Mouse (Mus musculus) bone marrow macrophage, adult 2 months (primary cell): ENCODE results near the gene Tbl1x. TPM values are rescaled to one million over a fixed set of nuclear protein-coding genes. Genes with fewer than 3 reads are reported as not detected.

ENCODE experiments used
- H3K27ac ChIP-seq: 2 replicates; pipeline ENCODE4 v1.5.1; 2012; ENCODE audit warnings: low read depth, low read length; ENCODE audit not compliant: insufficient read depth
- H3K4me1 ChIP-seq: 2 replicates; pipeline ENCODE4 v1.6.1; 2012; ENCODE audit warnings: low read length; ENCODE audit not compliant: control insufficient read depth, insufficient read depth
- H3K4me3 ChIP-seq: 2 replicates; pipeline ENCODE4 v1.5.1; 2012; ENCODE audit warnings: mild to moderate bottlenecking, low read length, moderate library complexity; ENCODE audit not compliant: insufficient read depth
- CTCF ChIP-seq: IDR thresholded peaks from 2 replicates; pipeline ENCODE4 v1.5.1; 2012; ENCODE audit warnings: low read depth, mild to moderate bottlenecking, low read length, moderate library complexity
- POLR2A ChIP-seq: IDR thresholded peaks from 2 replicates; pipeline ENCODE4 v1.6.1; 2012; ENCODE audit warnings: mild to moderate bottlenecking, low read depth, low read length, borderline replicate concordance
- polyA plus RNA-seq: library from polyadenylated mRNA; stranded (reverse); fragments of >200 nt; gene quantifications from 2 replicates; pipeline ENCODE4 v1.2.4, GENCODE M21; 2012; ENCODE audit not compliant: missing spikeins, insufficient read depth, insufficient read length

Tbl1x gene
- polyA plus RNA-seq, 1 experiment: 43.8 TPM

GRCm38 (mm10) chrX:77636499-77636898 is 125.7 kb downstream of the Tbl1x start:
- TF ChIP-seq POLR2A (no peak), CTCF (no peak)
- Histone ChIP-seq H3K27ac (no peak overlapping the region), H3K4me1 (peaks cover 4% of the 10 kb centered on the region; the same call in 1 of the 2 replicates), H3K4me3 (no peak overlapping the region)

- Histone ChIP-seq H3K4me3 (no peak overlapping the region), H3K4me1 (no peaks in the 10 kb centered on the region), H3K27ac (no peak overlapping the region)
- TF ChIP-seq POLR2A (no peak), CTCF (no peak)
These were observed 127.3 kb downstream of the Tbl1x start for GRCm38 (mm10) chrX:77638076-77638475.

- H3K4me3 ChIP-seq: no peak overlapping the region
- no peaks in the 10 kb centered on the region for H3K4me1 ChIP-seq
- TF ChIP-seq CTCF (no peak), POLR2A (no peak)
- H3K27ac ChIP-seq: no peak overlapping the region
These were observed 129.5 kb downstream of the Tbl1x start for GRCm38 (mm10) chrX:77640301-77640700.

GRCm38 (mm10) chrX:77646164-77646563 is 135.4 kb downstream of the Tbl1x start:
- H3K27ac ChIP-seq: no peak overlapping the region
- H3K4me3 ChIP-seq: no peak overlapping the region
- TF ChIP-seq POLR2A: no peak
- no peaks in the 10 kb centered on the region for H3K4me1 ChIP-seq

DNA sequence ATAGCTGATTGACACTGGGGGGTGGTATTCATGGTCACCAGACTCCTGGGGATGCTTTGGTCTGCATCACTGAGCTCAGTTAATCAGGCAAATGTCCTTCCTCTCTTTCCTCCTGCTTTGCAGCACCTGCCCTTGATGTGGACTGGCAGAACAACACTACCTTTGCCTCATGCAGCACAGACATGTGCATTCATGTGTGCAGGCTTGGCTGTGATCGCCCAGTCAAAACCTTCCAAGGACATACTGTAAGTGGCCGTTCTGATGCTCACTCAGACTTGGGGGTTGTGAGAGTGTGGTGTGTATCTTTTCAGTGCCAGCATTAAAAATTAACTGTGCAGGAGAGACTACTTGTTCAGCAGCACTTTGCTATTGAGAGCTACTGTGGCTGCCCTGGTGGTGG is 139.4 kb downstream of the Tbl1x start:
- Histone ChIP-seq H3K27ac (no peak overlapping the region), H3K4me1 (no peaks in the 10 kb centered on the region), H3K4me3 (no peak overlapping the region)
- TF ChIP-seq CTCF (no peak), POLR2A (no peak)

DNA sequence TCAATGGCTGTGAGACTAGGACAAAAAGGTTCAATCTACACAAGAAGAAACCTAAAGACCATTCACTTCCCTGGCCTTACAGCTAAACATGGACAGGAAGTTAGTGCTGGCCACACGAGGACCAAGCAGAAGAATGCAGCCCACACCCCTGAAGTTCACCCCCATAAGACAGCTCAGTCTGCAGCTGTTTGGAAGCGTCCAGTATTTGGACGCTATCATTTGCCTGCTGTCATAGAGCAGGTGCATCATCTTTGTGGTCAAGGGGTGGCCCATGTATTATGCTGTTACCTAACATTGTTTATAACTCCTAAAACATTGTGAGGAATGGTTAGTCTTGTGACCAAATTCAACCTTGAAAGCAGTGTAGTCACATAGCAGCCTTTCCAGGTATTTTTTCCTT is 151.2 kb downstream of the Tbl1x start:
- TF ChIP-seq POLR2A (no peak), CTCF (no peak)

GRCm38 (mm10) chrX:77663276-77663675 is 152.5 kb downstream of the Tbl1x start:
- TF ChIP-seq CTCF (no peak), POLR2A (no peak)
- no peaks in the 10 kb centered on the region for H3K4me1 ChIP-seq

More for the DNA sequence above, 151.2 kb downstream of the Tbl1x start:
- Histone ChIP-seq H3K4me1 (no peaks in the 10 kb centered on the region), H3K4me3 (no peak overlapping the region), H3K27ac (no peak overlapping the region)

DNA sequence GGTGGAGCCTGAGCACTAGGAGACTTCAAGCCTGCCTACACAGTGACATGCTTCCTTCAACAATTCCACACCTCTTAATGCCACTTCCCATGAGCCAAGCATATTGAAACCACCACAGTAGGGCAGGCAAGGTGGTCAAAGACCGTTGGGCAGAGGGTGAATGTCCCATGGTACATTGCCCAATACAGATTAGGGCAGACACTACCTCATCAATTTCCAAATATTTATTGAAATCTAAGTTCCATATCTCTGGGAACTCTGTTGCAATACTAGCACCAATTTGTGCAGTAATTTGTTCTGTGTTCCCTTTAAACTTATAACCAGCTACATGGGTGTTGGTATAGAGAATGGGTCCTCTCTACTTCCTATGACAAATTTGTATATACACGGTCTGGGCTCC is 154.2 kb downstream of the Tbl1x start:
- no peak for TF ChIP-seq CTCF
- no peak for TF ChIP-seq POLR2A
- Histone ChIP-seq H3K27ac (no peak overlapping the region), H3K4me1 (no peaks in the 10 kb centered on the region), H3K4me3 (no peak overlapping the region)

More at GRCm38 (mm10) chrX:77663276-77663675, 152.5 kb downstream of the Tbl1x start:
- no peak overlapping the region for H3K4me3 ChIP-seq
- no peak overlapping the region for H3K27ac ChIP-seq

DNA sequence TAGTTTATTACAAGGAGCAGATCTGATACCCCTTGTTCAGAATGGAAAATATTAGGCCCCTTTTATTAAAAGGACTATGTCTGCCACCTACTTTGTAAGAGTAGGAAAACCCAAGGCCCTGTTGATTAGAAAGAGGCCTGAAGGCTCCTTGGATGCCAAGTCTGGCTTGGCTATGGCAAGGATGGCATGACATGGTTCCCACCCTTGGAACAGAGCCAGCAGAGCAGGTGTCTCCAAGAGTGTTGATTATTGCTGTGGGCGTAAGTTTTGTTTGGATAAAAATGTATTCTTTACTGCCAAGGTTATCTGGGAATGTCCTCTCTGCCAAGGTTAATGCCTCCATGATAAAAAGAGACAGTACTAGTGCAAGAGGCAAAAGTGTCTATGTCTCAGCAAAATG is 156.1 kb downstream of the Tbl1x start:
- TF ChIP-seq CTCF (no peak), POLR2A (no peak)
- H3K27ac ChIP-seq: no peak overlapping the region
- H3K4me3 ChIP-seq: no peak overlapping the region
- H3K4me1 ChIP-seq: no peaks in the 10 kb centered on the region

DNA sequence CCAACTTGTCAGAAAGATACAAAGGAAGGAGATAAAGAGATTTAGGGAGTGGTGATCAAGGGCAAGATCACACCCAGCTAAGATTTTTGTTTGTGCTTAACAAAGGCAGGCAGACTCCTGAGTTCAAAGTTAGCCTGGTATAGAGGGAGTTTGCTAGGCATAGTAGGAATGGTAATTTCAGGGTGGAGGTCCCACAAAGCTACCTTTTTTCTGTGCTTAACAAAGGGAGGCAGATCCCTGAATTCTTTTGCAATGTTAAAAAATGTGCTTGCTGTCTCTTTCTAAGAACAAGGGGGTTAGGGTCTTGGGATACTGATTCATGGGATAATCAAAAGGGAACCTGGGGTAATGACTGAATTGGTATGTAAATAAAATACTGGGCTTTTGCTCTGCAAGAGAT is 156.6 kb downstream of the Tbl1x start:
- TF ChIP-seq POLR2A (no peak), CTCF (no peak)

GRCm38 (mm10) chrX:77669779-77670550 is 159.2 kb downstream of the Tbl1x start:
- no peak for TF ChIP-seq CTCF
- TF ChIP-seq POLR2A: no peak
- Histone ChIP-seq H3K27ac (no peak overlapping the region), H3K4me1 (no peaks in the 10 kb centered on the region), H3K4me3 (no peak overlapping the region)

More for the DNA sequence above, 156.6 kb downstream of the Tbl1x start:
- no peaks in the 10 kb centered on the region for H3K4me1 ChIP-seq
- H3K27ac ChIP-seq: no peak overlapping the region
- no peak overlapping the region for H3K4me3 ChIP-seq
